Mouse (Mus musculus) forebrain, embryonic 16.5 days (tissue): ENCODE measurements at regions not wholly inside any gene's neighbourhood (a gene's known extent, or its start where the extent isn't known, plus 50 kb on each side); places are given as distances from the start of the nearest gene placed in this dataset.

Experiments used
- ATAC-seq: fragments of 200-750 bp; cut with Nextera tagmentation; 2 replicates; pipeline ENCODE4 v1.8.0; 2017; ENCODE audit warnings: mild to moderate bottlenecking, moderate library complexity
- H3K27ac ChIP-seq: fragments of 300-500 bp; sonication (generic); 2 replicates; pipeline ENCODE4 v1.5.1; 2014; ENCODE audit warnings: low read length, control low read depth
- H3K27me3 ChIP-seq: fragments of 300-500 bp; sonication (generic); replicated peaks from 2 replicates; pipeline ENCODE4 v1.6.1; 2014; ENCODE audit warnings: low read length; ENCODE audit not compliant: control insufficient read depth, insufficient read depth
- H3K36me3 ChIP-seq: fragments of 300-500 bp; sonication (generic); 2 replicates; pipeline ENCODE4 v1.6.1; 2014; ENCODE audit not compliant: control insufficient read depth, insufficient read depth
- H3K4me1 ChIP-seq: fragments of 300-500 bp; sonication (generic); replicated peaks from 2 replicates; pipeline ENCODE4 v1.6.1; 2014; ENCODE audit warnings: low read length; ENCODE audit not compliant: control insufficient read depth, insufficient read depth
- H3K4me2 ChIP-seq: fragments of 300-500 bp; sonication (generic); 2 replicates; pipeline ENCODE4 v1.6.1; 2014; ENCODE audit warnings: mild to moderate bottlenecking, low read length, control low read depth
- H3K4me3 ChIP-seq: fragments of 300-500 bp; sonication (generic); replicated peaks from 2 replicates; pipeline ENCODE4 v1.5.1; 2014; ENCODE audit warnings: mild to moderate bottlenecking, low read length, control low read depth
- H3K9ac ChIP-seq: fragments of 300-500 bp; sonication (generic); replicated peaks from 2 replicates; pipeline ENCODE4 v1.6.1; 2014; ENCODE audit warnings: low read depth, low read length, control low read depth
- H3K9me3 ChIP-seq: fragments of 300-500 bp; sonication (generic); 2 replicates; pipeline ENCODE4 v1.6.1; 2016; ENCODE audit warnings: low read length; ENCODE audit not compliant: control insufficient read depth
- WGBS: fragments of 180-500 bp; shearing (Covaris S2); extraction: QIAGEN DNeasy Blood & Tissue Kit; methylation state at CpG from one replicate; pipeline ENCODE4 v1.1.7; 2014; 5-methylcytosine and 5-hydroxymethylcytosine counted together

- Histone ChIP-seq H3K9ac (no peak overlapping the region), H3K9me3 (no peaks in the 10 kb centered on the region), H3K27me3 (no peaks in the 10 kb centered on the region), H3K27ac (no peak overlapping the region), H3K4me2 (no peak overlapping the region), H3K36me3 (no peaks in the 10 kb centered on the region), H3K4me3 (no peak overlapping the region), H3K4me1 (peaks cover 8% of the 10 kb centered on the region)
- WGBS = 70% methylated on average over 4 of the region's 4 CpGs
- peak; percentile 88 for ATAC-seq
Observed at GRCm38 (mm10) chr7:125358016-125358415, 86.5 kb upstream of the Kdm8 start.

GRCm38 (mm10) chr7:125383021-125383420 is 61.5 kb upstream of the Kdm8 start:
- Histone ChIP-seq H3K9ac (no peak overlapping the region), H3K4me2 (no peak overlapping the region), H3K27ac (no peak overlapping the region), H3K36me3 (no peaks in the 10 kb centered on the region), H3K27me3 (no peaks in the 10 kb centered on the region; the same call in 1 of the 2 replicates), H3K4me1 (no peaks in the 10 kb centered on the region), H3K9me3 (no peaks in the 10 kb centered on the region), H3K4me3 (no peak overlapping the region)
- 63% methylated on average over 2 of the region's 2 CpGs for WGBS
- no peak for ATAC-seq

GRCm38 (mm10) chr7:125384171-125384570 is 60.3 kb upstream of the Kdm8 start:
- 26% methylated on average over 4 of the region's 4 CpGs for WGBS

GRCm38 (mm10) chr7:125392536-125392935 is 51.9 kb upstream of the Kdm8 start:
- no peak for ATAC-seq
- Histone ChIP-seq H3K36me3 (no peaks in the 10 kb centered on the region), H3K4me1 (0 out of 2 replicates have a peak, but pooled peaks cover 6% of the 10 kb centered on the region), H3K27ac (no peak overlapping the region), H3K4me2 (no peak overlapping the region), H3K27me3 (peaks cover 4% of the 10 kb centered on the region; the same call in 1 of the 2 replicates), H3K4me3 (no peak overlapping the region), H3K9ac (no peak overlapping the region), H3K9me3 (no peaks in the 10 kb centered on the region)
- WGBS = 45% methylated on average over 3 of the region's 3 CpGs

More at GRCm38 (mm10) chr7:125384171-125384570, 60.3 kb upstream of the Kdm8 start:
- no peaks in the 10 kb centered on the region for H3K36me3 ChIP-seq
- ATAC-seq = no peak
- H3K9me3 ChIP-seq = no peaks in the 10 kb centered on the region
- no peaks in the 10 kb centered on the region for H3K27me3 ChIP-seq
- no peak overlapping the region for H3K4me3 ChIP-seq
- H3K27ac ChIP-seq = no peak overlapping the region
- H3K4me2 ChIP-seq = no peak overlapping the region
- H3K4me1 ChIP-seq = no peaks in the 10 kb centered on the region
- H3K9ac ChIP-seq = no peak overlapping the region

GRCm38 (mm10) chr7:125393228-125393627 is 51.2 kb upstream of the Kdm8 start:
- peak overlapping the region; percentile 54 for H3K9ac ChIP-seq
- H3K4me2 ChIP-seq = peak overlapping the region; percentile 71
- peaks cover 4% of the 10 kb centered on the region; the same call in 1 of the 2 replicates for H3K27me3 ChIP-seq
- peak overlapping the region; percentile 42 for H3K4me3 ChIP-seq
- peak; percentile 70 for ATAC-seq
- H3K4me1 ChIP-seq = 0 out of 2 replicates have a peak, but pooled peaks cover 6% of the 10 kb centered on the region
- no peak overlapping the region; the same call in 1 of the 2 replicates for H3K27ac ChIP-seq
- 1% methylated on average over 16 of the region's 16 CpGs for WGBS
- H3K9me3 ChIP-seq = no peaks in the 10 kb centered on the region
- no peaks in the 10 kb centered on the region for H3K36me3 ChIP-seq

- peaks cover 4% of the 10 kb centered on the region; the same call in 1 of the 2 replicates for H3K27me3 ChIP-seq
- peak overlapping the region; percentile 42 for H3K4me3 ChIP-seq
- H3K4me1 ChIP-seq = 0 out of 2 replicates have a peak, but pooled peaks cover 6% of the 10 kb centered on the region
- H3K36me3 ChIP-seq = no peaks in the 10 kb centered on the region
- H3K9me3 ChIP-seq = no peaks in the 10 kb centered on the region
- peak overlapping the region; percentile 3; the same call in 1 of the 2 replicates for H3K27ac ChIP-seq
- peak; percentile 96 for ATAC-seq
- H3K4me2 ChIP-seq = peak overlapping the region; percentile 71
- H3K9ac ChIP-seq = peak overlapping the region; percentile 54
- under 1% methylated on average over 33 of the region's 33 CpGs for WGBS
Observed at GRCm38 (mm10) chr7:125393654-125394346, 50.7 kb upstream of the Kdm8 start.
